Comparison of ENCODE assay signal across 9 mouse cellular contexts in genomic region chr5:71658115-71658497, GRCm38 (mm10). TPM values are rescaled to one million over a fixed set of nuclear protein-coding genes. Genes with fewer than 3 reads are reported as not detected.
DNase-seq lines count a peak whose midpoint lies in the region; ATAC-seq and TF ChIP-seq lines count a peak whose summit lies in the region.
"Had no signal": no experiment of that assay in that cellular context is flagged by ENCODE, and none has a peak within 500 bp of the region (broad histone marks: within the 10 kb centered on the region; RNA-seq: fewer than 3 reads in every experiment).

TSS of gene Gabra4 (minus strand) at chr5:71658308.

- H3K4me1 ChIP-seq in lung, embryonic 14.5 days (ENCODE audit: insufficient read depth), result no peaks in the 10 kb centered on the region
- H3K4me1 ChIP-seq in hindbrain, embryonic 11.5 days (replicated peaks; ENCODE audit: control insufficient read depth, insufficient read depth, low read length), result no peaks in the 10 kb centered on the region; the same call in none of the 2 replicates
- H3K4me1 ChIP-seq in midbrain, embryonic 11.5 days (ENCODE audit: control insufficient read depth, insufficient read depth, low read length), result peaks cover 3% of the 10 kb centered on the region; the same call in 1 of the 2 replicates

- no peaks in the 10 kb centered on the region for H3K9me3 ChIP-seq in lung, embryonic 14.5 days (ENCODE audit: low read depth, low read length)
- H3K9me3 ChIP-seq in hindbrain, embryonic 11.5 days (ENCODE audit: control insufficient read depth, low read length), result no peaks in the 10 kb centered on the region
- no peaks in the 10 kb centered on the region for H3K9me3 ChIP-seq in midbrain, embryonic 11.5 days (ENCODE audit: control insufficient read depth, low read length)

- H3K9ac ChIP-seq in lung, embryonic 14.5 days, result peak within 1 kb of the TSS; percentile 39; the same call in 1 of the 2 replicates
- H3K9ac ChIP-seq in hindbrain, embryonic 11.5 days (ENCODE audit: low read depth, low read length), result peak within 1 kb of the TSS; percentile 47
- H3K9ac ChIP-seq in midbrain, embryonic 11.5 days (ENCODE audit: low read length), result peak within 1 kb of the TSS; percentile 47

- H3K4me2 ChIP-seq in lung, embryonic 14.5 days, result peak within 1 kb of the TSS; percentile 96
- H3K4me2 ChIP-seq in hindbrain, embryonic 11.5 days (replicated peaks; ENCODE audit: low read depth, low read length), result peak within 1 kb of the TSS; percentile 94
- H3K4me2 ChIP-seq in midbrain, embryonic 11.5 days, result peak within 1 kb of the TSS; percentile 97

- ATAC-seq in lung, embryonic 14.5 days (ENCODE audit: insufficient read depth), result peak; percentile 68
- peak; percentile 55; the same call in 1 of the 2 replicates for ATAC-seq in hindbrain, embryonic 11.5 days (ENCODE audit: low FRiP score)
- ATAC-seq in midbrain, embryonic 11.5 days (ENCODE audit: low FRiP score), result peak; percentile 63
- ATAC-seq in erythroblast, adult 5-6 weeks (replicated peaks; ENCODE audit: low FRiP score, poor library complexity, severe bottlenecking), result no peak

- WGBS in lung, embryonic 14.5 days, result under 1% methylated on average over 15 of the region's 15 CpGs
- 1% methylated on average over 15 of the region's 15 CpGs for WGBS in hindbrain, embryonic 11.5 days
- under 1% methylated on average over 15 of the region's 15 CpGs for WGBS in midbrain, embryonic 11.5 days

- H3K27me3 ChIP-seq in lung, embryonic 14.5 days (ENCODE audit: insufficient read depth, low read length), result peaks cover 14% of the 10 kb centered on the region; the same call in 1 of the 2 replicates
- peaks cover 21% of the 10 kb centered on the region for H3K27me3 ChIP-seq in hindbrain, embryonic 11.5 days (ENCODE audit: control insufficient read depth, insufficient read depth, low read length)
- peaks cover 16% of the 10 kb centered on the region for H3K27me3 ChIP-seq in midbrain, embryonic 11.5 days (ENCODE audit: control insufficient read depth, insufficient read depth, low read length)

- peak; percentile 43 for DNase-seq in lung, embryonic 14.5 days
- no peak for DNase-seq in lung, postnatal 25 days (ENCODE audit: low spot score)
- DNase-seq in cerebellum, postnatal 10 days, result peak; percentile 44
- DNase-seq in hindbrain, embryonic 11.5 days (ENCODE audit: low spot score), result no peak
- no peak for DNase-seq in layer of hippocampus, postnatal 25 days (ENCODE audit: extremely low spot score in 1 of 2, low spot score in 1 of 2)
- no peak for DNase-seq in midbrain, embryonic 11.5 days (ENCODE audit: low spot score, missing footprints)
- DNase-seq in thymus, postnatal 10 days (ENCODE audit: low spot score in 2 of 2), result no peak

- no peak for TF ChIP-seq CTCF in lung, embryonic 14.5 days (IDR thresholded peaks at IDR 0.05; ENCODE audit: low read depth)

- H3K27ac ChIP-seq in lung, embryonic 14.5 days (ENCODE audit: low read depth), result no peak within 1 kb of the TSS
- H3K27ac ChIP-seq in hindbrain, embryonic 11.5 days (ENCODE audit: low read depth, low read length), result no peak within 1 kb of the TSS
- H3K27ac ChIP-seq in midbrain, embryonic 11.5 days (ENCODE audit: low read depth, low read length), result no peak within 1 kb of the TSS

- H3K36me3 ChIP-seq in lung, embryonic 14.5 days (ENCODE audit: insufficient read depth), result no peaks in the 10 kb centered on the region
- H3K36me3 ChIP-seq in hindbrain, embryonic 11.5 days (ENCODE audit: control insufficient read depth, insufficient read depth, low read length), result no peaks in the 10 kb centered on the region
- no peaks in the 10 kb centered on the region for H3K36me3 ChIP-seq in midbrain, embryonic 11.5 days (ENCODE audit: control insufficient read depth, insufficient read depth, low read length)

- peak within 1 kb of the TSS; percentile 52 for H3K4me3 ChIP-seq in lung, embryonic 14.5 days (ENCODE audit: low read depth, low read length)
- H3K4me3 ChIP-seq in hindbrain, embryonic 11.5 days (ENCODE audit: low read depth, low read length), result peak within 1 kb of the TSS; percentile 50
- H3K4me3 ChIP-seq in midbrain, embryonic 11.5 days (ENCODE audit: low read depth, low read length), result peak within 1 kb of the TSS; percentile 54
- H3K4me3 ChIP-seq: myocyte had no signal

RNA-seq across cellular contexts. Expression of gene Gabra4, which starts in this region (rescaled TPM):
- polyA plus RNA-seq in lung, embryonic 14.5 days (2014; fragmentation: Nextera tagmentation; extraction: Ambion mirVana), result 1.6 and 2.3 TPM in 2 replicates
- polyA plus RNA-seq in hindbrain, embryonic 11.5 days (2014; fragmentation: Nextera tagmentation; extraction: Ambion mirVana), result 1.2 and 1.6 TPM in 2 replicates
- 10 to 100 TPM; 74.8 to 80.1 TPM for total RNA-seq in layer of hippocampus, postnatal 25 days (2021)
- 1.6 and 2.7 TPM in 2 replicates for polyA plus RNA-seq in midbrain, embryonic 11.5 days (2014; fragmentation: Nextera tagmentation; extraction: Ambion mirVana)
- not detected in 2 replicates for total RNA-seq in erythroblast, adult 5-6 weeks (2015; ENCODE audit: low replicate concordance)
- total RNA-seq in erythroblast, adult 5-6 weeks (2017; ENCODE audit: low replicate concordance), result not detected in 2 replicates
- polyA plus RNA-seq: myocyte had no signal

Comparison
In these comparisons a context has a peak if more than half of its experiments do, and no peak if none do; other contexts are left out.
1. RNA of gene Gabra4 (total RNA-seq): 74.8 to 80.1 TPM in layer of hippocampus, postnatal 25 days; not detected in erythroblast, adult 5-6 weeks; every median in the first group is over 10 times any median in the second.
2. DNase-seq: peak in lung, embryonic 14.5 days (single experiment) and cerebellum, postnatal 10 days (2 of 2); none in lung, postnatal 25 days (single experiment), hindbrain, embryonic 11.5 days (single experiment), layer of hippocampus, postnatal 25 days (0 of 2), midbrain, embryonic 11.5 days (single experiment) and thymus, postnatal 10 days (0 of 2).
3. Peak in every context shown above with its lines, with median percentiles within 50 percentile points of each other: H3K4me2 ChIP-seq, H3K4me3 ChIP-seq and H3K9ac ChIP-seq.